ENCODE assay signal across 11 mouse cellular contexts in the genomic region with DNA sequence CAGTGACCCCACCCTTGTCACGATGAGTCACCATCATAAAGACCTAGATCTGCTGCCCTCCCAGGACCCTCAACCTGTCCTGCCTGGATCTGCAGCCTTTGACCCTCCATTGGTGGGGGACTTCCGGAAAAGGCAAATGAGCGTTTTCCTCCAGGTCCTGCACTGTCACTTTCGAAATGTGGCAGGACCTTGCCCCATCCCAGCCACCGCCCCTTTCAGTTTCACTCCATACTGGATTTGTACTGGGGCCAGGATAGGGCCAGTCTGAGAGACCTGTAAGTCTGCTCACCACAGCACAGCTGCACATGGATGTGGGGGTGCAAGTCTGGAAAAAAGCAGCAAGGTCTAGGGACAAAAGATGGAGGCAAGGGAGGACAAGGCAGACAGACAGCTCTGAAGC. TPM values are rescaled to one million over a fixed set of nuclear protein-coding genes. Genes with fewer than 3 reads are reported as not detected.
DNase-seq lines count a peak whose midpoint lies in the region; ATAC-seq and TF ChIP-seq lines count a peak whose summit lies in the region.
"Had no signal": no experiment of that assay in that cellular context is flagged by ENCODE, and none has a peak within 500 bp of the region (broad histone marks: within the 10 kb centered on the region; RNA-seq: fewer than 3 reads in every experiment).

No protein-coding gene starts in this region.

- H3K9me3 ChIP-seq in erythroblast, embryonic 14.5 days (ENCODE audit: control insufficient read depth, low read length): no peaks in the 10 kb centered on the region
- no peaks in the 10 kb centered on the region for H3K9me3 ChIP-seq in lung, embryonic 14.5 days (ENCODE audit: low read depth, low read length)
- no peaks in the 10 kb centered on the region for H3K9me3 ChIP-seq in lung, postnatal 0 days (ENCODE audit: low read length)
- H3K9me3 ChIP-seq: forebrain, embryonic 15.5 days had no signal

- no peak overlapping the region for H3K4me2 ChIP-seq in lung, embryonic 14.5 days
- no peak overlapping the region for H3K4me2 ChIP-seq in lung, postnatal 0 days (replicated peaks; ENCODE audit: low read depth, low read length)
- H3K4me2 ChIP-seq: forebrain, embryonic 15.5 days had no signal

- no peak for TF ChIP-seq CTCF in lung, embryonic 14.5 days (IDR thresholded peaks at IDR 0.05; ENCODE audit: low read depth)
- TF ChIP-seq CTCF in lung, postnatal 0 days (IDR thresholded peaks at IDR 0.05): no peak

- no peak for DNase-seq in lung, embryonic 14.5 days
- no peak for DNase-seq in lung, postnatal 25 days (ENCODE audit: low spot score)
- no peak for DNase-seq in lung, postnatal 0 days (ENCODE audit: low spot score)
- DNase-seq in thymus, postnatal 36 days: no peak
- DNase-seq in testis, postnatal 10 days (ENCODE audit: low spot score): no peak
- no peak for DNase-seq in right cerebral cortex, adult 2 months (ENCODE audit: low spot score in 2 of 2)
- DNase-seq: B cell, adult 2 months; cerebellum, adult 18-20 months had no signal

- peaks cover 63% of the 10 kb centered on the region for H3K36me3 ChIP-seq in erythroblast, embryonic 14.5 days (ENCODE audit: control insufficient read depth)
- H3K36me3 ChIP-seq in lung, embryonic 14.5 days (ENCODE audit: insufficient read depth): 0 out of 2 replicates have a peak, but pooled peaks cover 3% of the 10 kb centered on the region
- H3K36me3 ChIP-seq in lung, postnatal 0 days (ENCODE audit: insufficient read depth, low read length): no peaks in the 10 kb centered on the region
- H3K36me3 ChIP-seq: forebrain, embryonic 15.5 days had no signal

- H3K4me3 ChIP-seq in erythroblast, embryonic 14.5 days (replicated peaks): peak overlapping the region; percentile 6
- no peak overlapping the region for H3K4me3 ChIP-seq in lung, embryonic 14.5 days (ENCODE audit: low read depth, low read length)
- H3K4me3 ChIP-seq in lung, postnatal 0 days (ENCODE audit: low read depth, low read length): no peak overlapping the region
- H3K4me3 ChIP-seq: forebrain, embryonic 15.5 days had no signal

- TF ChIP-seq EP300 in lung, postnatal 0 days (IDR thresholded peaks at IDR 0.05): no peak

- 76% methylated on average over 5 of the region's 5 CpGs for WGBS in lung, embryonic 14.5 days
- WGBS in lung, postnatal 0 days: 72% methylated on average over 5 of the region's 5 CpGs

- no peak for ATAC-seq in erythroblast, adult 5-6 weeks (replicated peaks; ENCODE audit: low FRiP score, poor library complexity, severe bottlenecking)
- no peak for ATAC-seq in lung, embryonic 14.5 days (ENCODE audit: insufficient read depth)
- ATAC-seq in lung, postnatal 0 days: no peak
- ATAC-seq: forebrain, embryonic 15.5 days had no signal

- H3K27me3 ChIP-seq in erythroblast, embryonic 14.5 days (ENCODE audit: control insufficient read depth): no peaks in the 10 kb centered on the region
- no peaks in the 10 kb centered on the region for H3K27me3 ChIP-seq in lung, embryonic 14.5 days (ENCODE audit: insufficient read depth, low read length)
- H3K27me3 ChIP-seq in lung, postnatal 0 days (replicated peaks; ENCODE audit: insufficient read depth, low read length): no peaks in the 10 kb centered on the region
- H3K27me3 ChIP-seq: forebrain, embryonic 15.5 days had no signal

- H3K4me1 ChIP-seq in erythroblast, embryonic 14.5 days (ENCODE audit: control insufficient read depth): peaks cover 91% of the 10 kb centered on the region
- peaks cover 18% of the 10 kb centered on the region for H3K4me1 ChIP-seq in lung, embryonic 14.5 days (ENCODE audit: insufficient read depth)
- peaks cover 40% of the 10 kb centered on the region for H3K4me1 ChIP-seq in lung, postnatal 0 days (ENCODE audit: insufficient read depth, low read depth, low read length)

- no peak overlapping the region for H3K9ac ChIP-seq in lung, embryonic 14.5 days
- H3K9ac ChIP-seq in lung, postnatal 0 days (replicated peaks; ENCODE audit: low read depth): no peak overlapping the region
- H3K9ac ChIP-seq: forebrain, embryonic 15.5 days had no signal

- peak overlapping the region; percentile 60; the same call in 1 of the 2 replicates for H3K27ac ChIP-seq in lung, embryonic 14.5 days (ENCODE audit: low read depth)
- H3K27ac ChIP-seq in lung, postnatal 0 days (ENCODE audit: low read length): peak overlapping the region; percentile 43; the same call in 1 of the 2 replicates
- H3K27ac ChIP-seq: forebrain, embryonic 15.5 days had no signal

RNA-seq across cellular contexts. Expression of gene Sbno2, which starts 6.7 kb away (rescaled TPM):
- polyA plus RNA-seq in erythroblast, embryonic 14.5 days (2012): 3.4 and 3.9 TPM in 2 replicates
- total RNA-seq in erythroblast, adult 5-6 weeks (2015; ENCODE audit: low replicate concordance): 9.2 and 12.5 TPM in 2 replicates
- total RNA-seq in erythroblast, adult 5-6 weeks (2017; ENCODE audit: low replicate concordance): 17.1 and 20.9 TPM in 2 replicates
- 13.9 and 16.3 TPM in 2 replicates for polyA plus RNA-seq in lung, embryonic 14.5 days (2014; fragmentation: Nextera tagmentation; extraction: Ambion mirVana)
- polyA plus RNA-seq in lung, postnatal 0 days (2015; fragmentation: Nextera tagmentation; extraction: Ambion mirVana): 17.5 and 26.4 TPM in 2 replicates

RNA-seq across cellular contexts. Expression of gene Stk11, which starts 17.0 kb away (rescaled TPM):
- 69.2 and 71.6 TPM in 2 replicates for polyA plus RNA-seq in erythroblast, embryonic 14.5 days (2012)
- total RNA-seq in erythroblast, adult 5-6 weeks (2015; ENCODE audit: low replicate concordance): 47.7 and 60.0 TPM in 2 replicates
- total RNA-seq in erythroblast, adult 5-6 weeks (2017; ENCODE audit: low replicate concordance): 152 and 195 TPM in 2 replicates
- 28.7 and 29.7 TPM in 2 replicates for polyA plus RNA-seq in lung, embryonic 14.5 days (2014; fragmentation: Nextera tagmentation; extraction: Ambion mirVana)
- polyA plus RNA-seq in lung, postnatal 0 days (2015; fragmentation: Nextera tagmentation; extraction: Ambion mirVana): 19.0 and 19.8 TPM in 2 replicates

RNA-seq across cellular contexts. Expression of gene Atp5d, which starts 39.8 kb away (rescaled TPM):
- 139 and 144 TPM in 2 replicates for polyA plus RNA-seq in erythroblast, embryonic 14.5 days (2012)
- total RNA-seq in erythroblast, adult 5-6 weeks (2015; ENCODE audit: low replicate concordance): 43.3 and 48.8 TPM in 2 replicates
- 12.1 and 17.3 TPM in 2 replicates for total RNA-seq in erythroblast, adult 5-6 weeks (2017; ENCODE audit: low replicate concordance)
- 493 and 529 TPM in 2 replicates for polyA plus RNA-seq in lung, embryonic 14.5 days (2014; fragmentation: Nextera tagmentation; extraction: Ambion mirVana)
- 463 and 491 TPM in 2 replicates for polyA plus RNA-seq in lung, postnatal 0 days (2015; fragmentation: Nextera tagmentation; extraction: Ambion mirVana)

RNA-seq across cellular contexts. Expression of gene Cbarp, which starts 42.0 kb away (rescaled TPM):
- polyA plus RNA-seq in erythroblast, embryonic 14.5 days (2012): 0.15 and 0.52 TPM in 2 replicates
- not detected in 2 replicates for total RNA-seq in erythroblast, adult 5-6 weeks (2015; ENCODE audit: low replicate concordance)
- total RNA-seq in erythroblast, adult 5-6 weeks (2017; ENCODE audit: low replicate concordance): not detected in 2 replicates
- polyA plus RNA-seq in lung, embryonic 14.5 days (2014; fragmentation: Nextera tagmentation; extraction: Ambion mirVana): 3.8 and 5.5 TPM in 2 replicates
- 5.1 and 5.5 TPM in 2 replicates for polyA plus RNA-seq in lung, postnatal 0 days (2015; fragmentation: Nextera tagmentation; extraction: Ambion mirVana)

RNA-seq across cellular contexts. Expression of gene Midn, which starts 49.4 kb away (rescaled TPM):
- polyA plus RNA-seq in erythroblast, embryonic 14.5 days (2012): 7.0 and 9.3 TPM in 2 replicates
- 5.0 and 7.7 TPM in 2 replicates for total RNA-seq in erythroblast, adult 5-6 weeks (2015; ENCODE audit: low replicate concordance)
- 3.9 and 7.4 TPM in 2 replicates for total RNA-seq in erythroblast, adult 5-6 weeks (2017; ENCODE audit: low replicate concordance)
- 32.6 and 34.2 TPM in 2 replicates for polyA plus RNA-seq in lung, embryonic 14.5 days (2014; fragmentation: Nextera tagmentation; extraction: Ambion mirVana)
- polyA plus RNA-seq in lung, postnatal 0 days (2015; fragmentation: Nextera tagmentation; extraction: Ambion mirVana): 13.2 and 14.2 TPM in 2 replicates
